ENCODE assay signal across 8 mouse cellular contexts in the genomic region with DNA sequence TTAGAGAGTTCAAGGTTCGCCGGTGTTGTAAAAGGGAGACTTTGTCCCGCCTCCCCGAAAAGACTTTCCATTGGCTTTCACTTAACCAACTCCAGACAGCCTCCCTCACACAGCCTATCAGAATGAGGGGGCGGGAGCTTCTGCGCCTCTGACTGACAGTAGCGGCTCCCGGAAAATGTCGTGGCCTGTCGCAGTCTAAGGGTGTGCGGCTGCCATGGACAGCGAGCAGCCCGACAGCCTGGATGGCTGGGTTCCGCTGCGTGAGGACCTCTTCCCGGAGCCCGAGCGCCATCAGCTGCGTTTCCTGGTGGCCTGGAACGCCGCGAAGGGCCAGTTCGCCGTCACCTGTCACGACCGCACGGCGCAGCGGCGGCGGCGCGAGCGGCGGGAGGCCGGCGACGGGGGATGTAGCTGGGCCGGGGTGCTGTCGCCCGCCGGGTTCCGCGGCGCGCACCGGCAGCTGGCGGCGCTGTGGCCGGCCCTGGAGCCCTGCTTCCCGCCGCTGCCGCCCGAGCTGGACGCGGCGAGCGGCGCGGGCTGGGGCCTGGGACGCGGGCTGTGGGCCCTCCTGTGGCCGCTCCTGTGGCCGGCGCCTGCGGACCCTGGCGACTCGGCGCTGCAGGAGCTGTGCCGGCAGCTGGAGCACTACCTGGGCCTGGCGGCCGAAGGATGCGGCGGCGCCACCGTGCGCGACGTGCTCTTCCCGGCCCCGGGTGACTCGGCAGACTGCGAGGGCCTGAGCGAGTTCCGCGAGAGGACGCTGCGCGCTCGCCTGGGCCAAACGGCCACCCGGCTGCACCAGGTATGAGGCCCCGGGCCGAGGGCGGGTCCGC. TPM values are rescaled to one million over a fixed set of nuclear protein-coding genes. Genes with fewer than 3 reads are reported as not detected.
A peak's percentile ranks its signal among the peaks of the same experiment; 100 is the strongest.
DNase-seq lines count a peak whose midpoint lies in the region; ATAC-seq and TF ChIP-seq lines count a peak whose summit lies in the region.

TSS of gene Whamm (plus strand) at position 159 of the 833 bp plus-strand sequence.

- no peaks in the 10 kb centered on the region for H3K9me3 ChIP-seq in megakaryocyte, embryonic 14.5 days

- peak; percentile 89 to 91 for DNase-seq in gastrocnemius, adult 8-10 months (ENCODE audit: low spot score in 2 of 2)
- peak; percentile 74 for DNase-seq in hindlimb bud, embryonic 11.5 days (ENCODE audit: extremely low spot score, low read depth, low spot score)
- peak; percentile 83 to 93 for DNase-seq in left cerebral cortex, adult 8-10 months (ENCODE audit: low spot score in 2 of 2)
- DNase-seq in right cerebral cortex, postnatal 10 days (ENCODE audit: low spot score in 2 of 2): peak; percentile 96 to 98
- peak; percentile 74 for DNase-seq in urinary bladder, postnatal 25 days (ENCODE audit: low spot score)

- H3K4me1 ChIP-seq in cortical plate, adult 2 months (ENCODE audit: control insufficient read depth, insufficient read depth, low read length): peaks cover 8% of the 10 kb centered on the region; the same call in 1 of the 2 replicates
- H3K4me1 ChIP-seq in megakaryocyte, embryonic 14.5 days: peaks cover 50% of the 10 kb centered on the region

- peak; percentile 98 for ATAC-seq in activated CD4-positive, CD25-positive, alpha-beta regulatory T cell, adult 4 months

- TF ChIP-seq CTCF in cortical plate, adult 2 months (IDR thresholded peaks at IDR 0.05; ENCODE audit: extremely low read depth, insufficient read depth, low read length): no peak

- peak within 1 kb of the TSS; percentile 94 for H3K27ac ChIP-seq in cortical plate, adult 2 months (ENCODE audit: insufficient read depth, low read length)

- H3K4me3 ChIP-seq in cortical plate, adult 2 months (ENCODE audit: insufficient read depth, low read length): peak within 1 kb of the TSS; percentile 99
- H3K4me3 ChIP-seq in megakaryocyte, embryonic 14.5 days (replicated peaks): peak within 1 kb of the TSS; percentile 94

- no peaks in the 10 kb centered on the region for H3K27me3 ChIP-seq in megakaryocyte, embryonic 14.5 days (replicated peaks)

- peak; percentile 96 for TF ChIP-seq POLR2A in cortical plate, adult 2 months (IDR thresholded peaks at IDR 0.05; ENCODE audit: extremely low read depth, insufficient read depth, low read length)

- peaks cover 28% of the 10 kb centered on the region for H3K36me3 ChIP-seq in megakaryocyte, embryonic 14.5 days (replicated peaks; ENCODE audit: low read length)

RNA-seq across cellular contexts. Expression of gene Whamm, which starts in this region (rescaled TPM):
- polyA plus RNA-seq in activated CD4-positive, CD25-positive, alpha-beta regulatory T cell, adult 4 months (2017; shearing (Covaris generic)): 1 to 10 TPM; 4.1 to 4.4 TPM
- 19.9 and 22.3 TPM in 2 replicates for polyA plus RNA-seq in cortical plate, adult 2 months (2012; rRNA removed)
- 1 to 10 TPM; 7.6 to 9.6 (median 9.1) TPM for total RNA-seq in gastrocnemius, adult 8-10 months (2022)
- total RNA-seq in left cerebral cortex, adult 8-10 months (2022): 10 to 100 TPM; 13.9 to 21.3 (median 18.9) TPM
- 18.6 and 29.6 TPM in 2 replicates for polyA plus RNA-seq in megakaryocyte, embryonic 14.5 days (2012; ENCODE audit: insufficient read depth, low replicate concordance)

Comparison
In these comparisons a context has a peak if more than half of its experiments do, and no peak if none do; other contexts are left out.
1. Peak in every context shown above with its lines: DNase-seq, ATAC-seq, H3K4me3 ChIP-seq and H3K27ac ChIP-seq.